In the genomic region with DNA sequence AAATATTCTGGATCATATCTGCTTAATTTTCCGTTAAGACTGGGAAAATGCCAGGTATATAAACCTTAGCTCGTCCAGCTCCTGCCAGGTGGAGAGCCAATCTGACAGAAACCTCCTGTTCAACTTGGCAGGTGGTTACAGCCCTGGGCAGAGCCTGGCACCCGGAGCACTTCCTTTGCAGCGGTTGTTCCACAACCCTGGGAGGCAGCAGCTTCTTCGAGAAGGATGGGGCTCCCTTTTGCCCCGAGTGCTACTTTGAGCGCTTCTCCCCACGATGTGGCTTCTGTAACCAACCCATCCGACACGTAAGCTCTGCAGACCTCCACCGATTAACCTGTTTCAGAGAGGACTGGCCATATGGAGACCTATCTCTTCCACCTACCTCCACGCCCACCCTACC, we compare ENCODE assay signal across 9 mouse cellular contexts. TPM values are rescaled to one million over a fixed set of nuclear protein-coding genes. Genes with fewer than 3 reads are reported as not detected.
DNase-seq lines count a peak whose midpoint lies in the region; ATAC-seq lines count a peak whose summit lies in the region.
"Had no signal": no experiment of that assay in that cellular context is flagged by ENCODE, and none has a peak within 500 bp of the region (broad histone marks: within the 10 kb centered on the region; RNA-seq: fewer than 3 reads in every experiment).

No protein-coding gene starts in this region.

- H3K36me3 ChIP-seq in heart, embryonic 16.5 days (ENCODE audit: control insufficient read depth, insufficient read depth): peaks cover 40% of the 10 kb centered on the region
- H3K36me3 ChIP-seq in intestine, embryonic 14.5 days (ENCODE audit: control insufficient read depth, insufficient read depth, low read length): peaks cover 51% of the 10 kb centered on the region
- no peaks in the 10 kb centered on the region for H3K36me3 ChIP-seq in neural tube, embryonic 15.5 days

- H3K9me3 ChIP-seq in heart, embryonic 16.5 days (replicated peaks; ENCODE audit: control insufficient read depth, low read length): no peaks in the 10 kb centered on the region
- no peaks in the 10 kb centered on the region for H3K9me3 ChIP-seq in intestine, embryonic 14.5 days (ENCODE audit: control insufficient read depth, low read length)
- H3K9me3 ChIP-seq in neural tube, embryonic 15.5 days (replicated peaks): no peaks in the 10 kb centered on the region

- 64% methylated on average over 12 of the region's 12 CpGs for WGBS in heart, embryonic 16.5 days
- WGBS in intestine, embryonic 14.5 days: 49% methylated on average over 12 of the region's 12 CpGs
- 44% methylated on average over 12 of the region's 12 CpGs for WGBS in neural tube, embryonic 15.5 days

- ATAC-seq in heart, embryonic 16.5 days (replicated peaks; ENCODE audit: extremely low read depth, insufficient read depth, low FRiP score): no peak
- ATAC-seq in intestine, embryonic 14.5 days (replicated peaks; ENCODE audit: low FRiP score, low TSS enrichment, low read depth): no peak
- no peak for ATAC-seq in neural tube, embryonic 15.5 days (ENCODE audit: low FRiP score)

- peak overlapping the region; percentile 13; the same call in 1 of the 2 replicates for H3K4me2 ChIP-seq in heart, embryonic 16.5 days (ENCODE audit: low read depth, low read length)
- H3K4me2 ChIP-seq in intestine, embryonic 14.5 days (ENCODE audit: low read length): peak overlapping the region; percentile 35
- peak overlapping the region; percentile 70 for H3K4me2 ChIP-seq in neural tube, embryonic 15.5 days

- no peak for DNase-seq in heart, postnatal 4 days
- peak; percentile 43 to 48 for DNase-seq in cerebellum, postnatal 36 days
- no peak for DNase-seq in intestine, embryonic 14.5 days (ENCODE audit: low spot score)
- DNase-seq in spleen, postnatal 10 days (ENCODE audit: low spot score in 2 of 2): no peak
- DNase-seq in retina, postnatal 1 day: no peak
- DNase-seq in gastrocnemius, adult 18-20 months (ENCODE audit: low spot score): no peak

- H3K4me1 ChIP-seq in heart, embryonic 16.5 days (ENCODE audit: control insufficient read depth, insufficient read depth, low read length): peaks cover 22% of the 10 kb centered on the region
- H3K4me1 ChIP-seq in intestine, embryonic 14.5 days (replicated peaks; ENCODE audit: control insufficient read depth, insufficient read depth, low read length): peaks cover 23% of the 10 kb centered on the region; the same call in 1 of the 2 replicates
- peaks cover 22% of the 10 kb centered on the region for H3K4me1 ChIP-seq in neural tube, embryonic 15.5 days

- H3K9ac ChIP-seq in heart, embryonic 16.5 days (ENCODE audit: low read length): no peak overlapping the region
- no peak overlapping the region for H3K9ac ChIP-seq in intestine, embryonic 14.5 days (ENCODE audit: low read length)
- peak overlapping the region; percentile 43; the same call in 1 of the 2 replicates for H3K9ac ChIP-seq in neural tube, embryonic 15.5 days (replicated peaks)

- H3K27me3 ChIP-seq in heart, embryonic 16.5 days (ENCODE audit: control insufficient read depth, insufficient read depth, low read length): no peaks in the 10 kb centered on the region
- H3K27me3 ChIP-seq in intestine, embryonic 14.5 days (replicated peaks; ENCODE audit: control insufficient read depth, insufficient read depth, low read length): no peaks in the 10 kb centered on the region
- H3K27me3 ChIP-seq in neural tube, embryonic 15.5 days (replicated peaks): 0 out of 2 replicates have a peak, but pooled peaks cover 2% of the 10 kb centered on the region

- H3K27ac ChIP-seq in heart, embryonic 16.5 days (ENCODE audit: low read length): no peak overlapping the region
- H3K27ac ChIP-seq in intestine, embryonic 14.5 days (ENCODE audit: low read depth): no peak overlapping the region
- no peak overlapping the region for H3K27ac ChIP-seq in neural tube, embryonic 15.5 days (replicated peaks)

- no peak overlapping the region for H3K4me3 ChIP-seq in heart, embryonic 16.5 days (ENCODE audit: low read length)
- no peak overlapping the region for H3K4me3 ChIP-seq in intestine, embryonic 14.5 days (ENCODE audit: low read depth, low read length)
- H3K4me3 ChIP-seq in neural tube, embryonic 15.5 days (replicated peaks): peak overlapping the region; percentile 42

RNA-seq across cellular contexts. Expression of a gene that starts 5.3 kb away (rescaled TPM):
- polyA plus RNA-seq in heart, embryonic 16.5 days (2015; fragmentation: Nextera tagmentation; extraction: Ambion mirVana): 161 and 168 TPM in 2 replicates
- total RNA-seq in heart, postnatal 4 days (2021): 100 to 1,000 TPM; 101 to 108 TPM
- 178 and 179 TPM in 2 replicates for polyA plus RNA-seq in intestine, embryonic 14.5 days (2014; fragmentation: Nextera tagmentation; extraction: Ambion mirVana)
- polyA plus RNA-seq in neural tube, embryonic 15.5 days (2015; fragmentation: Nextera tagmentation; extraction: Ambion mirVana): 28.4 and 50.2 TPM in 2 replicates
- total RNA-seq in gastrocnemius, adult 18-20 months (2021): 1 to 10 TPM; 5.5 to 7.0 TPM

RNA-seq across cellular contexts. Expression of a gene that starts 13.5 kb away (rescaled TPM):
- 0.11 TPM in 1 of 2 replicates, not detected in the other for polyA plus RNA-seq in heart, embryonic 16.5 days (2015; fragmentation: Nextera tagmentation; extraction: Ambion mirVana)
- total RNA-seq in heart, postnatal 4 days (2021): not detected
- polyA plus RNA-seq in intestine, embryonic 14.5 days (2014; fragmentation: Nextera tagmentation; extraction: Ambion mirVana): 0.15 TPM in 1 of 2 replicates, not detected in the other
- polyA plus RNA-seq in neural tube, embryonic 15.5 days (2015; fragmentation: Nextera tagmentation; extraction: Ambion mirVana): 0.10 TPM in 1 of 2 replicates, not detected in the other
- total RNA-seq in gastrocnemius, adult 18-20 months (2021): under 1 TPM in 1 of 2 experiments, not detected in 1; 0.39 TPM
- total RNA-seq: gastrocnemius, adult 8-10 months had no signal

RNA-seq across cellular contexts. Expression of a gene that starts 14.1 kb away (rescaled TPM):
- polyA plus RNA-seq in heart, embryonic 16.5 days (2015; fragmentation: Nextera tagmentation; extraction: Ambion mirVana): 4.9 and 6.8 TPM in 2 replicates
- total RNA-seq in heart, postnatal 4 days (2021): 1 to 10 TPM; 5.3 to 6.8 TPM
- 6.5 and 7.6 TPM in 2 replicates for polyA plus RNA-seq in intestine, embryonic 14.5 days (2014; fragmentation: Nextera tagmentation; extraction: Ambion mirVana)
- 6.4 and 6.6 TPM in 2 replicates for polyA plus RNA-seq in neural tube, embryonic 15.5 days (2015; fragmentation: Nextera tagmentation; extraction: Ambion mirVana)
- 1 to 10 TPM; 1.6 to 1.7 TPM for total RNA-seq in gastrocnemius, adult 18-20 months (2021)

RNA-seq across cellular contexts. Expression of a gene that starts 14.8 kb away (rescaled TPM):
- 12.8 and 13.8 TPM in 2 replicates for polyA plus RNA-seq in heart, embryonic 16.5 days (2015; fragmentation: Nextera tagmentation; extraction: Ambion mirVana)
- total RNA-seq in heart, postnatal 4 days (2021): 10 to 100 TPM; 13.3 to 13.8 TPM
- polyA plus RNA-seq in intestine, embryonic 14.5 days (2014; fragmentation: Nextera tagmentation; extraction: Ambion mirVana): 13.4 and 13.8 TPM in 2 replicates
- polyA plus RNA-seq in neural tube, embryonic 15.5 days (2015; fragmentation: Nextera tagmentation; extraction: Ambion mirVana): 13.8 and 14.0 TPM in 2 replicates
- total RNA-seq in gastrocnemius, adult 18-20 months (2021): 1 to 10 TPM; 8.3 to 9.0 TPM

RNA-seq across cellular contexts. Expression of a gene that starts 45.8 kb away (rescaled TPM):
- 1,071 and 1,148 TPM in 2 replicates for polyA plus RNA-seq in heart, embryonic 16.5 days (2015; fragmentation: Nextera tagmentation; extraction: Ambion mirVana)
- 1,000 to 10,000 TPM; 1,037 to 1,183 TPM for total RNA-seq in heart, postnatal 4 days (2021)
- polyA plus RNA-seq in intestine, embryonic 14.5 days (2014; fragmentation: Nextera tagmentation; extraction: Ambion mirVana): not detected in 2 replicates
- 4.3 and 8.2 TPM in 2 replicates for polyA plus RNA-seq in neural tube, embryonic 15.5 days (2015; fragmentation: Nextera tagmentation; extraction: Ambion mirVana)
- total RNA-seq in gastrocnemius, adult 18-20 months (2021): 1,000 to 10,000 TPM; 1,835 to 2,031 TPM

Comparison
In these comparisons a context has a peak if more than half of its experiments do, and no peak if none do; other contexts are left out.
1. H3K4me2 ChIP-seq: peak in every context shown above with its lines; median percentile 70 in neural tube, embryonic 15.5 days; 35 in intestine, embryonic 14.5 days; 13 in heart, embryonic 16.5 days.
2. DNase-seq: peak in cerebellum, postnatal 36 days (2 of 2); none in heart, postnatal 4 days (single experiment), intestine, embryonic 14.5 days (single experiment), spleen, postnatal 10 days (0 of 2), retina, postnatal 1 day (single experiment) and gastrocnemius, adult 18-20 months (single experiment).